Mouse (Mus musculus) midbrain, postnatal 0 days (tissue): ENCODE data around the gene Map2k3. TPM values are rescaled to one million over a fixed set of nuclear protein-coding genes. Genes with fewer than 3 reads are reported as not detected.

ENCODE experiments used
- ATAC-seq: fragments of 200-750 bp; cut with Nextera tagmentation; 2 replicates; pipeline ENCODE4 v1.8.0; 2017; ENCODE audit warnings: moderate number of reproducible peaks, mild to moderate bottlenecking, moderate TSS enrichment, moderate library complexity; ENCODE audit not compliant: low FRiP score
- DNase-seq: peaks from one replicate; pipeline ENCODE4 v3.0.0-alpha.2; 2015; ENCODE audit warnings: low spot score
- H3K27ac ChIP-seq: fragments of 300-500 bp; sonication (generic); 2 replicates; pipeline ENCODE4 v1.5.1; 2014; ENCODE audit warnings: low read depth, mild to moderate bottlenecking, low read length, mixed read lengths
- H3K27me3 ChIP-seq: fragments of 300-500 bp; sonication (generic); 2 replicates; pipeline ENCODE4 v1.6.1; 2014; ENCODE audit warnings: low read length, control low read depth, mixed read lengths; ENCODE audit not compliant: insufficient read depth
- H3K36me3 ChIP-seq: fragments of 300-500 bp; sonication (generic); 2 replicates; pipeline ENCODE4 v1.6.1; 2014; ENCODE audit warnings: low read length, control low read depth, mixed read lengths; ENCODE audit not compliant: insufficient read depth
- H3K4me1 ChIP-seq: fragments of 300-500 bp; sonication (generic); 2 replicates; pipeline ENCODE4 v1.6.1; 2014; ENCODE audit warnings: mild to moderate bottlenecking, control low read depth, antibody characterized with exemption, low read length, mixed read lengths; ENCODE audit not compliant: insufficient read depth
- H3K4me2 ChIP-seq: fragments of 300-500 bp; sonication (generic); 2 replicates; pipeline ENCODE4 v1.6.1; 2014; ENCODE audit warnings: low read depth, mild to moderate bottlenecking, low read length, mixed read lengths; ENCODE audit not compliant: poor library complexity, severe bottlenecking
- H3K4me3 ChIP-seq: fragments of 300-500 bp; sonication (generic); 2 replicates; pipeline ENCODE4 v1.5.1; 2014; ENCODE audit warnings: low read depth, mild to moderate bottlenecking, low read length, moderate library complexity
- H3K9ac ChIP-seq: fragments of 300-500 bp; sonication (generic); replicated peaks from 2 replicates; pipeline ENCODE4 v1.6.1; 2014; ENCODE audit warnings: mild to moderate bottlenecking, low read length, moderate library complexity, mixed read lengths; ENCODE audit not compliant: poor library complexity, severe bottlenecking
- H3K9me3 ChIP-seq: fragments of 300-500 bp; sonication (generic); 2 replicates; pipeline ENCODE4 v1.6.1; 2016; ENCODE audit warnings: low read length, control low read depth
- CTCF ChIP-seq: IDR thresholded peaks from 2 replicates; pipeline ENCODE4 v1.5.1; 2016; ENCODE audit warnings: antibody characterized with exemption, mild to moderate bottlenecking
- WGBS: fragments of 180-500 bp; shearing (Covaris S2); extraction: QIAGEN DNeasy Blood & Tissue Kit; methylation state at CpG from one replicate; pipeline ENCODE4 v1.1.7; 2014; 5-methylcytosine and 5-hydroxymethylcytosine counted together
- polyA plus RNA-seq: library from polyadenylated mRNA; unstranded; fragments of >200 nt; fragmentation: Nextera tagmentation; extraction: Ambion mirVana; gene quantifications from 2 replicates; pipeline ENCODE4 v1.2.1, GENCODE M21; 2015
- total RNA-seq: library from RNA; depleted of rRNA; stranded (reverse); fragments of >200 nt; gene quantifications from 2 replicates; pipeline ENCODE4 v1.2.3, GENCODE M21; 2014

Gene Map2k3
- total and polyA plus RNA-seq, 2 experiments from 2014 or later = 10.1 to 23.4 TPM

- no peak for ATAC-seq
- Histone ChIP-seq H3K9me3 (no peaks in the 10 kb centered on the region), H3K4me2 (no peak overlapping the region), H3K4me3 (no peak overlapping the region), H3K27me3 (no peaks in the 10 kb centered on the region), H3K27ac (no peak overlapping the region), H3K4me1 (no peaks in the 10 kb centered on the region), H3K36me3 (no peaks in the 10 kb centered on the region), H3K9ac (no peak overlapping the region)
- 34% methylated on average over 4 of the region's 4 CpGs for WGBS
- no peak for DNase-seq
- TF ChIP-seq CTCF = no peak
These were observed 35.9 kb upstream of the Map2k3 start for GRCm38 (mm10) chr11:60895915-60896314.

DNA sequence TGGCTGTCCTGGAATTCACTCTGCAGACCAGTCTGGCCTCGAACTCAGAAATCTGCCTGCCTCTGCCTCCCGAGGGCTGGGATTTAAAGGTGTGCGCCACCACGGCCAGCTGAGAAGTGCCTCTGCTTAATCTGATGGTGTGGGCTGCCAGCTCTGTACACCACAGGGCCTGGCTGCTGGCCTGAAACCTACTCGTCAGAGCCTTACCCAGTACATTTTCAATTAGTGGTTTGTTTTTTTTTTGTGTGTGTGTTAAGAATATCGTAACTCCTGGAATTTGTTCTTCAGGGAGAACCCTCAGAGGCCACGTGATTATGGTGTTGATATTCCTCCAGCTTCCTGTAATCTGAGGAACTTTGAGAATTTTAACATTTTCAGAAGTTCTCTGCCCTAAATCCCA, 29.8 kb upstream of the Map2k3 start:
- Histone ChIP-seq H3K9me3 (no peaks in the 10 kb centered on the region), H3K27me3 (no peaks in the 10 kb centered on the region), H3K4me3 (no peak overlapping the region), H3K9ac (no peak overlapping the region), H3K4me2 (no peak overlapping the region), H3K27ac (no peak overlapping the region), H3K4me1 (no peaks in the 10 kb centered on the region), H3K36me3 (peaks cover 30% of the 10 kb centered on the region)
- ATAC-seq (no peak), DNase-seq (no peak)
- WGBS = 84% methylated on average over 7 of the region's 7 CpGs
- no peak for TF ChIP-seq CTCF

GRCm38 (mm10) chr11:60902486-60902885, 29.3 kb upstream of the Map2k3 start:
- ATAC-seq = no peak
- 89% methylated on average over 4 of the region's 4 CpGs for WGBS
- H3K4me3 ChIP-seq = no peak overlapping the region

DNA sequence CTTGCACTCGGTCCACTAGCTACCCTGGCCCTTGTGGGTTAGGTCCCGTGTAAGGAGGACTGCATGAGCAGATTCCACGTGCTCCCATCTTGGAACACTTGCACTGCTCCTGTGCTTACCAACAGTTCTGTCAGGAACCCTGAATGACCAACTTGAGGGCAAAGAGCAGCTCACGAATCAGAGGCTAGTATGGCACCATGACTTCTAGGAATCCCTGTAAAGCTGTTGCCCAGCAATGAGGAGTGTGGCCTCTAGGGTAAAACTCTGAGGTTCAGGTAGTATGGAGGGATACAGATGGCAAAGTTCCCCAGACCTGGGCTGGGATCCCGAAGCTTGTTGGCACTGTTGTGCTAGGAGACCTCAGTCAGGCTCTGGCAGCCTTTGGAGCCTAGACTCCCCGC, 28.2 kb upstream of the Map2k3 start:
- Histone ChIP-seq H3K4me2 (no peak overlapping the region), H3K4me3 (no peak overlapping the region), H3K9ac (no peak overlapping the region), H3K27me3 (no peaks in the 10 kb centered on the region), H3K27ac (no peak overlapping the region), H3K9me3 (no peaks in the 10 kb centered on the region), H3K4me1 (no peaks in the 10 kb centered on the region), H3K36me3 (peaks cover 30% of the 10 kb centered on the region)
- DNase-seq (no peak), ATAC-seq (no peak)
- WGBS = 90% methylated on average over 6 of the region's 6 CpGs
- TF ChIP-seq CTCF = no peak

More at GRCm38 (mm10) chr11:60902486-60902885, 29.3 kb upstream of the Map2k3 start:
- no peak overlapping the region for H3K9ac ChIP-seq
- H3K4me2 ChIP-seq = no peak overlapping the region
- H3K27me3 ChIP-seq = no peaks in the 10 kb centered on the region
- H3K27ac ChIP-seq = no peak overlapping the region
- DNase-seq = no peak
- H3K36me3 ChIP-seq = peaks cover 30% of the 10 kb centered on the region
- H3K9me3 ChIP-seq = no peaks in the 10 kb centered on the region
- TF ChIP-seq CTCF = no peak
- no peaks in the 10 kb centered on the region for H3K4me1 ChIP-seq

- H3K27me3 ChIP-seq = no peaks in the 10 kb centered on the region
- no peaks in the 10 kb centered on the region for H3K4me1 ChIP-seq
These were observed 26.3 kb upstream of the Map2k3 start for GRCm38 (mm10) chr11:60905407-60906120.

DNA sequence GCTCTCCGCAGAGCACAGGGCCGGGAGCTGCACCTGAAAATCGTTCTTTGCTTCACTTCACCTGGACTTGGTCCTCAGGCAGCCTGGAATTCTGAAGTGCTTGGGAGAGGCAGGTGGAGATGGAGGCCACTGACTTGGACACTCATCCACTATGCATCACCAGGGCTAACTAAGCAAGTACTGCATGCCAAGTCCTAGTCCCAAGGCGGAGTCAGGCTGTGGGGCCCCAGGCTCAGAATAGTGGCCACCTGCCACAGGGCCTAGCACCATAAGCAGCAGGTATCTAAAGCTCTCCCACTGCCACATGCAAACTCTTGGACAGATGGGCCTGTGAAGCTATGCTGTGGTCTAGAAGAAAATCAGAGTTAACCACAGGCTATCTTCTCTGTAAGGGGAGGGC, 25.4 kb upstream of the Map2k3 start:
- Histone ChIP-seq H3K27ac (no peak overlapping the region), H3K9ac (no peak overlapping the region), H3K36me3 (peaks cover 30% of the 10 kb centered on the region), H3K4me1 (0 out of 2 replicates have a peak, but pooled peaks cover 3% of the 10 kb centered on the region), H3K9me3 (no peaks in the 10 kb centered on the region), H3K4me3 (no peak overlapping the region), H3K4me2 (no peak overlapping the region), H3K27me3 (no peaks in the 10 kb centered on the region)
- TF ChIP-seq CTCF = no peak
- ATAC-seq (no peak), DNase-seq (no peak)
- WGBS = 97% methylated on average over 4 of the region's 4 CpGs

More at GRCm38 (mm10) chr11:60905407-60906120, 26.3 kb upstream of the Map2k3 start:
- Histone ChIP-seq H3K9ac (no peak overlapping the region), H3K4me3 (no peak overlapping the region), H3K36me3 (peaks cover 30% of the 10 kb centered on the region), H3K4me2 (no peak overlapping the region), H3K9me3 (no peaks in the 10 kb centered on the region), H3K27ac (no peak overlapping the region)
- TF ChIP-seq CTCF = no peak
- DNase-seq (no peak), ATAC-seq (no peak)
- 93% methylated on average over 10 of the region's 10 CpGs for WGBS
